Mouse (Mus musculus): ENCODE measurements around the gene Lcp1.

GRCm38 (mm10) chr14:75227453-75228084 is 96.7 kb downstream of the Lcp1 start:
- TF ChIP-seq CTCF (IDR thresholded peaks at IDR 0.05; ENCODE audit: extremely low read depth, insufficient read depth, low read length), result no peak
- no peak for TF ChIP-seq POLR2A (IDR thresholded peaks at IDR 0.05; ENCODE audit: extremely low read depth, insufficient read depth, low read length)

Data from cortical plate, adult 2 months (tissue).